Mouse (Mus musculus): Measurements from ENCODE around the gene Sp3. TPM values are rescaled to one million over a fixed set of nuclear protein-coding genes. Genes with fewer than 3 reads are reported as not detected.
"Not testable (repeated sequence)": the region's sequence is repeated elsewhere in the genome, so short reads cannot be mapped to it uniquely, and the experiment has no call there.

Sp3 gene
- polyA plus RNA-seq, 1 experiment = 34.5 TPM

- DNase-seq (ENCODE audit: extremely low spot score in 1 of 2, low spot score in 1 of 2) = no peak
These were observed 48.1 kb downstream of the Sp3 start for GRCm38 (mm10) chr2:72932186-72932585.

GRCm38 (mm10) chr2:72924981-72925380, 55.3 kb downstream of the Sp3 start:
- no peak for DNase-seq (ENCODE audit: extremely low spot score in 1 of 2, low spot score in 1 of 2)

- no peak for DNase-seq (ENCODE audit: extremely low spot score in 1 of 2, low spot score in 1 of 2)
These were observed 64.1 kb downstream of the Sp3 start for GRCm38 (mm10) chr2:72916170-72916569.

GRCm38 (mm10) chr2:72915245-72915930, 64.9 kb downstream of the Sp3 start:
- DNase-seq (ENCODE audit: extremely low spot score in 1 of 2, low spot score in 1 of 2) = no peak

- no peak for DNase-seq (ENCODE audit: extremely low spot score in 1 of 2, low spot score in 1 of 2)
These were observed 66.8 kb downstream of the Sp3 start for GRCm38 (mm10) chr2:72913458-72913760.

GRCm38 (mm10) chr2:72912708-72913457, 67.4 kb downstream of the Sp3 start:
- DNase-seq (ENCODE audit: extremely low spot score in 1 of 2, low spot score in 1 of 2) = no peak

GRCm38 (mm10) chr2:72911527-72911926, 68.7 kb downstream of the Sp3 start:
- no peak for DNase-seq (ENCODE audit: extremely low spot score in 1 of 2, low spot score in 1 of 2)

GRCm38 (mm10) chr2:72909046-72909445, 71.2 kb downstream of the Sp3 start:
- DNase-seq (ENCODE audit: extremely low spot score in 1 of 2, low spot score in 1 of 2) = no peak

- no peak for DNase-seq (ENCODE audit: extremely low spot score in 1 of 2, low spot score in 1 of 2)
These were observed 71.9 kb downstream of the Sp3 start for GRCm38 (mm10) chr2:72908191-72908910.

GRCm38 (mm10) chr2:72906745-72907144, 73.5 kb downstream of the Sp3 start:
- no peak for DNase-seq (ENCODE audit: extremely low spot score in 1 of 2, low spot score in 1 of 2)

- not testable (repeated sequence) for DNase-seq (ENCODE audit: extremely low spot score in 1 of 2, low spot score in 1 of 2)
These were observed 77.2 kb downstream of the Sp3 start for GRCm38 (mm10) chr2:72902816-72903680.

GRCm38 (mm10) chr2:72898782-72899305, 81.4 kb downstream of the Sp3 start:
- no peak for DNase-seq (ENCODE audit: extremely low spot score in 1 of 2, low spot score in 1 of 2)

GRCm38 (mm10) chr2:72898094-72898781, 82.0 kb downstream of the Sp3 start:
- DNase-seq (ENCODE audit: extremely low spot score in 1 of 2, low spot score in 1 of 2) = no peak

GRCm38 (mm10) chr2:72889806-72890205, 90.4 kb downstream of the Sp3 start:
- no peak for DNase-seq (ENCODE audit: extremely low spot score in 1 of 2, low spot score in 1 of 2)

Other genes with a start within 250 kb of the Sp3 start
- not detected in 2 replicates for gene Gm11084, start 6.3 kb upstream of the Sp3 start, polyA plus RNA-seq (2012; rRNA removed)
- 66.4 and 73.9 TPM in 2 replicates for gene Ola1, start 238.5 kb upstream of the Sp3 start, polyA plus RNA-seq (2012; rRNA removed)